Mouse (Mus musculus): ENCODE measurements around the gene Nelfb.
A peak's percentile ranks its signal among the peaks of the same experiment; 100 is the strongest.
"Not testable (repeated sequence)": the region's sequence is repeated elsewhere in the genome, so short reads cannot be mapped to it uniquely, and the experiment has no call there.

Nelfb gene

GRCm38 (mm10) chr2:25211121-25211670, at the start of gene Nelfb:
Gene Nelfb, minus strand, starts transcription at chr2:25211489.
- peak; percentile 72 for DNase-seq (ENCODE audit: low read depth, low spot score)

DNA sequence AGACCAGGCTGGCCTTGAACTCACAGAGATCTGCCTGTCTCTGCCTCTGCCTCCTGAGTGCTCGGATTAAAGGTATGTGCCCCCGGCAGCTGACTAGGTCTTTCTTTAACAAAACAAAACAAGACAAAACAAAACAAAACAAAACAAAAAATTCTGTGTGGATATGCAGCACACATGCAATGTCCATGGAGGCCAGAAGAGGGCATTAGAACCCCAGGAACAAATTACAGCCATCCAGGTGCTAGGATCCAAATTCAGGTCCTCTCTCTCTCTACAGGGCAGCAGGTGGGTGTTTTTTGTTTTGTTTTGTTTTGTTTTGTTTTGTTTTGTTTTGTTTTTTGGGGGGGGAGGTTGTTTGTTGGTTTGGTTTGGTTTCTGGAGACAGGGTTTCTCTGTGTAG, 47.6 kb upstream of the Nelfb start:
- DNase-seq (ENCODE audit: low read depth, low spot score) = no peak

GRCm38 (mm10) chr2:25257250-25257649, 46.0 kb upstream of the Nelfb start:
- not testable (repeated sequence) for DNase-seq (ENCODE audit: low read depth, low spot score)

GRCm38 (mm10) chr2:25256443-25257109, 45.3 kb upstream of the Nelfb start:
- DNase-seq (ENCODE audit: low read depth, low spot score) = not testable (repeated sequence)

- peak; percentile 73 for DNase-seq (ENCODE audit: low read depth, low spot score)
Measured at GRCm38 (mm10) chr2:25255284-25255779, 44.0 kb upstream of the Nelfb start, which contains the start of gene Tmem203. Gene Tmem203, plus strand, starts transcription at chr2:25255439.

DNA sequence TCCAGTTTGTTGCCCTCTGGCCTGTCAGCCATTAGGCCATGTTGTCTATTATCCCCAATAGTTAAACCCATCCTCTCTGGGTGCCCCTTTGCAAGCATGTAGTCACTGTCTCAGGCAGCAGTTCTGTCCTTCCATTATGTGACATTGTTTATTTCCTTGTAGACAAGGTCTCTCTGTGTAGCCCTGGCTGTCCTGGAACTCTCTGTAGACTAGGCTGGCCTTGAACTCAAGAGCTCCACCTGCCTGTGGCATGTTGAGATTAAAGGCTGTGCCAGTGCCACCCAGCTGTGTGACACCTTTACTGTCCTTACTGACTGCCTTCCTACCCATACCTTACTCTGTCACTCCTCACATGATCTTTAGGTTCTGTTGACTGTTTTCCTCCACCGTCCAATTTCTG, 41.0 kb upstream of the Nelfb start:
- no peak for DNase-seq (ENCODE audit: low read depth, low spot score)

GRCm38 (mm10) chr2:25246183-25247072, 35.1 kb upstream of the Nelfb start, which contains the start of gene AL732309.1:
Gene AL732309.1, minus strand, starts transcription at chr2:25246863.
- no peak for DNase-seq (ENCODE audit: low read depth, low spot score)

GRCm38 (mm10) chr2:25244144-25244543, 32.9 kb upstream of the Nelfb start:
- DNase-seq (ENCODE audit: low read depth, low spot score) = no peak

DNA sequence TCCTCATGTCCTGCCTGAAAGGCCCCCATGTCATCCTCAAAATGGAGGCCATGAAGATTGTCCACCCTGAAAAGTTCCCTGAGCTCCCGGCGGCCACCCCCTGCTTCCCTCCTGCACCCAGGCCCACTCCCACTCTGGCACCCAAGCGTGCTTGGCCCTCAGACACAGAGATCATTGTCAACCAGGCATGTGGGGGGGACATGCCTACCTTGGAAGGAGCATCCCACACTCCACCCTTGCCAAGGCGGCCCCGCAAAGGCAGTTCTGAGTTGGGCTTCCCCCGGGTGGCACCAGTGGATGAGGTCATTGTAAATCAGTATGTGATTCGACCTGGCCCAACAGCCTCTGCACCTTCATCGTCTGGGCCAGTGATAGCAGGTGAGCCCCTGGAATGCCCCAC, 32.1 kb upstream of the Nelfb start:
- DNase-seq (ENCODE audit: low read depth, low spot score) = no peak

DNA sequence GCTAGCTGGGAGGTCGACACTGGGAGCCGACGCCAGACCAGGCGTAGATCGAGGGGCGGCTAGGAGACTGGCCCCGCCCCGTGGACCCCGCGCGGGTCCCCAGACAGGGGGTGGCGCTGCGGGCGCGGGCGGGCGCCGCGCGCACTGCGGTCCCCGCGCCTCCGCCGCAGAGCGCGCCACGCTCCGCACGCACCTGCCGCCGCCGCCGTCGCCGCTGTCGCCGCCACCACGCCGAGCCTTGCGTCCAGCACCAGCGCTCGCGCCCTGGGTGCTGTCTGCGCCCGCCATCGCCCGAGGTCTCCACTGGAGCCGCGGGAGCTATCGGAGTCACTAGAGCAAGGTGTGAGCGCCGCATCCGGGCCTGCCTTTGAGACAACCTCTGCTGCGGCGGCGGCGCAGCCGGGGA, 30.8 kb upstream of the Nelfb start, which contains the start of the genes Rnf208 and Cysrt1:
Gene Rnf208, plus strand, starts transcription at position 155 of the 406 bp plus-strand sequence.
Gene Cysrt1, minus strand, starts transcription at position 352 of the 406 bp plus-strand sequence.
- no peak for DNase-seq (ENCODE audit: low read depth, low spot score)

DNA sequence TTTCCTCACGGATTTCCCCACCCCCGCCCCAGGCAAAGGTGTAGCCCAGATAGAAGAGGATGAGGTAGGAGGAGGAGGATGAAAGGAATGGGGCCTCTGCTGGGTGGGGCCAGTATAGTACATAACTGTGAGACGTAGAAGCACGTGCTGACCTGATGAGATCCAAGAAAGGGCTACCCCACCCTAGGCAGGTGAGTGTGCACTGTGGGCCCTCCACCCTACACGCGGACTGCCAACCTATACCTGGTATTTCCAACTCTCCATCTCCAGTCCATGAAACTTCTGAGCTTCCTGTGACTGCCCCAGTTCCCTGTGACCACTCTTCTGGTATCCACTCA, 30.1 kb upstream of the Nelfb start:
- DNase-seq (ENCODE audit: low read depth, low spot score) = no peak

- peak; percentile 84 for DNase-seq (ENCODE audit: low read depth, low spot score)
Measured at GRCm38 (mm10) chr2:25240723-25241437, 29.6 kb upstream of the Nelfb start.

GRCm38 (mm10) chr2:25240310-25240709, 29.0 kb upstream of the Nelfb start:
- no peak for DNase-seq (ENCODE audit: low read depth, low spot score)

GRCm38 (mm10) chr2:25239766-25240165, 28.5 kb upstream of the Nelfb start:
- no peak for DNase-seq (ENCODE audit: low read depth, low spot score)

GRCm38 (mm10) chr2:25238106-25238505, 26.8 kb upstream of the Nelfb start:
- DNase-seq (ENCODE audit: low read depth, low spot score) = no peak

DNA sequence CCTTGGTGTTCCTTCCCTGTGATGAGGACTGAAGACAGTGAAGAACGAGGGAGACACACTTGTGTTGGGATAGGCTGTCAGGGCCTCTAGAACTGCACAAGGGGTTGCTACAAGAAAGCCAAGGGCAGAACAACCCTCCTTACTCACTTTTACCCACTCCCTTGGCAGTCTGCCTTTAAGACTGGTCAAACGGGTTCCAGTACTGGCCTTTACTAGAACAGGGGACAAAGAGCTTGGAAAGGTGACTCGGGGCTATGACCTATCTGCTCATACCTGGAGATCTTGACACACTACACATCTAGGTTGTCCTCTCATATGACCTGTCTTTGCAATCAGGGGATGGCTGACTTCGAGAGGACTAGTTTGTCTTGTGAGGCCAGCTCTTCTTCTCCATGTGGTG, 26.2 kb upstream of the Nelfb start:
- no peak for DNase-seq (ENCODE audit: low read depth, low spot score)

DNA sequence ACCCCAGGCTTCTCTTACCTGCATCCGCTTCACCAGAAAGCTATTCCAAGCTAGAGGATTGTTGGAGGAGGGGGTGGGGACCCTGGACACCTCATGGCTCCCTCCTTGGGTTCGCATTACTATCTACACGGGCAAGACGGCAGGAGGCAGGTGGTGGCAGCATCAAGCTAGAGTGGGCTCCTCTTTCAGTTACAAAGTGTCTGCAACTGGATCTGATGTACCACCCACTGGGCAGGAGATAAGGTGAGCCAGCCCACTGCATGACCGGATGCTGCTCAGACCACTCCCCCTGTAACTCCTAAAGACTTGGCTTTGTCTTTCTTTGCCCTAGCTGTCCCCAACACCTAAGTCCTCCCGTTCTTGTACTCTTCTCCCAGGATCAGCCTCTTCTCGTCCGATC, 25.3 kb upstream of the Nelfb start, which contains the start of gene Rnf224:
Gene Rnf224, minus strand, starts transcription at position 174 of the 400 bp plus-strand sequence.
- no peak for DNase-seq (ENCODE audit: low read depth, low spot score)

GRCm38 (mm10) chr2:25234551-25235220, 23.4 kb upstream of the Nelfb start:
- no peak for DNase-seq (ENCODE audit: low read depth, low spot score)

DNA sequence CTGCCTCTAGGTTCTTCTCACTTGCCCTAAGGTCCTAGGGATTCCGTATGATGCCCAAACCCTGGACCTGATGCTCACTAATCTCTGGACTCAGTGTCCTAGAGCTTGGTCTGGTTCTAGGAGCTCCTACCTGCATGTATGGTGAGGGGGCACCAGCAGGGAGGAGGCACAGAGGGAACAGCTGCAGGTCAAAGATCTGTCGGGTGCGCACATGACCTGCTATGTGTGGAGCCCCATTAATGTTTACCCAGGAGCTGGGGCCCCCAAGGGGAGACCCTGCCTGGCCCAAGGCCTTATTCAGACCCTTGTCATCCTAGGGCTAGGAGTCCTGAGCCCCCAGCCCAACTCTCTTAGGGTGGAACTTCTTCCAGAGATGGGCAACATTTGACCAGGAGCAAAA, 22.8 kb upstream of the Nelfb start, which contains the start of gene Slc34a3:
Gene Slc34a3, minus strand, starts transcription at position 315 of the 400 bp plus-strand sequence.
- DNase-seq (ENCODE audit: low read depth, low spot score) = no peak

DNA sequence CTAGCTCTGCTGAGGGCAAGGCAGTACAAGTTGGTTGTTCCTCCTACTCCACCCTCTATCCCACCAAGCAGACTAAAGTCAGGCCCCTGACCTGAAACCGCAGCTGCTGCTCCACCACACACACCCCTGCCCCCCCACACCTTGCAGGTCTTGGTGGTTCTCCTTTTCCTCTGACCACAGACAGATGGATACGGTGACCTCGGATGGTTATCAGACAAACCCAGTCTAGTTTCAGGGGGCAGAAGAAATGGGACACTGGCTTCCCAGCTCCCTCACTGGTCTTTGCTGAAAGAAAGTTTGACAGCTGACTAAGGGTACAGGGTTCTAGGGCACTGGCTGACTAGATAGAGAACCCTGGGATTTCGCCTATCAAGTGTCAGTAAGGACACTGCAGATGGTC, 22.1 kb upstream of the Nelfb start:
- DNase-seq (ENCODE audit: low read depth, low spot score) = no peak

DNA sequence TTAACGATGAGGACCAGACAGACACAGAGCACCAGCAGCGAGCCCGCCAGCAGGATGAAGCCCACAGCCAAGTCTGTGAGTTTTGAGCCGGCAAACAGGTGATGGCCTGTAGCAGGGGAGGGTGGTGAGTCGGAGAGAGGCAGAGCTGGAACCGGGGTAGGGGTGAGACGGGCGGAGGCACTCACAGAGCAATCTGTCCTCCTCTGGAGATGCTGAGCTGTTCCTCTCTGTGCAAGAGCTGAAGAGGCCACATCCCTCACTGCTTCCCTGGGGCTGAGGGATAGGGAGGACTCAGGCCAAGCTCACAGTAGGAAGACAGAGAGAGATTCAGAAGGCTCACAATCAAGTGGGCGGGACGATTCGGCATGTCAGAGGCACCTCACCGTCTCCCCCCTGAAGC, 19.7 kb upstream of the Nelfb start:
- DNase-seq (ENCODE audit: low read depth, low spot score) = no peak

Data from telencephalon, adult 2 months (tissue).